Mouse (Mus musculus) ES-E14 (cell line): Measurements from ENCODE around the gene Bcl11b. TPM values are rescaled to one million over a fixed set of nuclear protein-coding genes. Genes with fewer than 3 reads are reported as not detected.

Experiments
- DNase-seq: peaks from one replicate; pipeline ENCODE4 v3.0.0-alpha.2; 2013; ENCODE audit warnings: low read depth, low spot score
- H3K27ac ChIP-seq: 2 replicates; pipeline ENCODE4 v1.5.1; 2012; ENCODE audit warnings: low read depth, mild to moderate bottlenecking, low read length, moderate library complexity, mixed read lengths; ENCODE audit not compliant: poor library complexity, insufficient read depth, severe bottlenecking
- H3K36me3 ChIP-seq: 2 replicates; pipeline ENCODE4 v1.6.1; 2012; ENCODE audit warnings: mild to moderate bottlenecking, low read length, moderate library complexity, mixed read lengths; ENCODE audit not compliant: control insufficient read depth, poor library complexity, insufficient read depth, severe bottlenecking
- H3K4me1 ChIP-seq, 2 experiments: fragments of 150-350 bp in 1 of 2; sonication (generic) in 1 of 2; 2 replicates each; pipeline ENCODE4 v1.6.1; 2012; ENCODE audit warnings: low read length in 2 of 2, mild to moderate bottlenecking in 1 of 2, mixed read lengths in 1 of 2; ENCODE audit not compliant: control insufficient read depth in 2 of 2, insufficient read depth in 2 of 2, poor library complexity in 1 of 2
- H3K4me3 ChIP-seq, 2 experiments: fragments of 150-350 bp in 1 of 2; sonication (generic) in 1 of 2; 2 replicates each; pipeline ENCODE4 v1.5.1; 2012; ENCODE audit warnings: low read length in 2 of 2, low read depth in 1 of 2, mild to moderate bottlenecking in 1 of 2, mixed read lengths in 1 of 2; ENCODE audit not compliant: insufficient read depth in 1 of 2, poor library complexity in 1 of 2, severe bottlenecking in 1 of 2
- H3K9ac ChIP-seq: 2 replicates; pipeline ENCODE4 v1.6.1; 2012; ENCODE audit warnings: low read depth, mild to moderate bottlenecking, low read length, mixed read lengths; ENCODE audit not compliant: poor library complexity, insufficient read depth, severe bottlenecking
- H3K9me3 ChIP-seq: fragments of 150-350 bp; sonication (generic); 2 replicates; pipeline ENCODE4 v1.6.1; 2012; ENCODE audit warnings: low read depth, mild to moderate bottlenecking, low read length; ENCODE audit not compliant: control insufficient read depth, insufficient read depth
- CHD2 ChIP-seq: IDR thresholded peaks from 2 replicates; pipeline ENCODE4 v1.6.1; 2014; ENCODE audit warnings: mild to moderate bottlenecking, low read depth, low read length, inconsistent platforms
- HCFC1 ChIP-seq: IDR thresholded peaks from 2 replicates; pipeline ENCODE4 v1.6.1; 2012; ENCODE audit warnings: low read length, inconsistent platforms, borderline replicate concordance; ENCODE audit not compliant: insufficient read depth
- MAFK ChIP-seq: IDR thresholded peaks from 2 replicates; pipeline ENCODE4 v1.6.1; 2014; ENCODE audit warnings: mild to moderate bottlenecking, low read depth, low read length, inconsistent platforms; ENCODE audit not compliant: insufficient read depth
- ZC3H11A ChIP-seq: IDR thresholded peaks from 2 replicates; pipeline ENCODE4 v1.6.1; 2012; ENCODE audit warnings: low read depth, mild to moderate bottlenecking, inconsistent platforms, low read length, borderline replicate concordance
- ZNF384 ChIP-seq: IDR thresholded peaks from 2 replicates; pipeline ENCODE4 v1.6.1; 2012; ENCODE audit warnings: low read depth, low read length, inconsistent platforms
- in situ Hi-C, 2 experiments: fragments of 600-800 bp; cut with MboI; formaldehyde crosslinking; loops; one replicate each; pipeline ENCODE4 v1.15.1; 2025; ENCODE audit warnings: low sequenced_read_pairs in 2 of 2, inconsistent platforms in 1 of 2; ENCODE audit not compliant: unreplicated experiment in 2 of 2
- total RNA-seq: library from RNA; depleted of rRNA; stranded (reverse); fragments of 300-350 nt; gene quantifications from 2 replicates; pipeline ENCODE4 v1.2.3, GENCODE M21; 2012

The Bcl11b gene
- total RNA-seq, 1 experiment, result 0.85 TPM

DNA sequence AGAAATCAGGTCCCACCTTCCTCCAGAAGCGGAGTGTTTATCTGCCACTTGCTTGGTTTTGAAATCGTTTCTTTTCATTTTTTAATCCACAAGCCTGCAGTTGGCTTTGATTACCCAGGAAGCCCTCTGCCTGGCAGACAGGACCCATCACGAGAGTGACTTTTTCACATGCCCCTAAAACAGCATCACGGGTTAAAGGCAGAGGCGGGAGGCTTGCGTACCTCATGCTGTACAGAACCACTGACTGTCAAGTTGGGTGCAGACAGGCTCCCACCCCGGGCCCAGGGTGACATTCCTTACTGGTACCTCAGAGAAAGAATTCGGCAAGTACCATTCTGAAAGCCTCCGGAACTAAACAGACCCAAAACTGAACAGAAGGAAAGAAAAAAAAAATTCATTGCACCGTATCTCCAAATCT lies 27.9 kb downstream of the Bcl11b start:
- no peaks in the 10 kb centered on the region for H3K36me3 ChIP-seq
- no peak overlapping the region for H3K27ac ChIP-seq
- TF ChIP-seq ZNF384 (no peak), ZC3H11A (no peak), HCFC1 (no peak)
- H3K4me3 ChIP-seq, result no peak overlapping the region
- H3K9ac ChIP-seq, result no peak overlapping the region
- H3K4me1 ChIP-seq, result peaks cover 2 to 9% of the 10 kb centered on the region in 2 experiments; a peak in 2 of 4 replicates
- DNase-seq, result no peak
- in situ Hi-C loops, result no loop called here
- no peaks in the 10 kb centered on the region for H3K9me3 ChIP-seq

DNA sequence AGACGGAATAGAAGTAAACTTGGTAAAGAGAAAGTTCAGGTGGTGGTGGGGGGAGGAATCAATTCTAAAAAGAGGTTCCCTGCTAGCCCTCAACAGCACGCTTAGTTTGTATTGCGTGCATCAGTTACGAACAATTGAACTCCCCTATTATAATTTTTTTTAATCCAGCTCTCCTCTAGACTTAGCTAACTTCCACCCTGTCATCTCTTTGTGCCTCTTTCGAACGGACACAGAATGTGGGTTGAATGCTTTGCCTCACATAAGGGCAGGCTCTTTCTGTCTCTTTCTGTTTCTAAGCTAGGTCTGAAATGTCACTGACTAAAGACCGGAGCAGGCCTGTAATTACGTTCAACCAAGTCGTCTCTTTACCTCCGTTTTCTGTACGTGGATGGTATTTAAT lies 28.9 kb downstream of the Bcl11b start:
- no peak overlapping the region for H3K9ac ChIP-seq

DNA sequence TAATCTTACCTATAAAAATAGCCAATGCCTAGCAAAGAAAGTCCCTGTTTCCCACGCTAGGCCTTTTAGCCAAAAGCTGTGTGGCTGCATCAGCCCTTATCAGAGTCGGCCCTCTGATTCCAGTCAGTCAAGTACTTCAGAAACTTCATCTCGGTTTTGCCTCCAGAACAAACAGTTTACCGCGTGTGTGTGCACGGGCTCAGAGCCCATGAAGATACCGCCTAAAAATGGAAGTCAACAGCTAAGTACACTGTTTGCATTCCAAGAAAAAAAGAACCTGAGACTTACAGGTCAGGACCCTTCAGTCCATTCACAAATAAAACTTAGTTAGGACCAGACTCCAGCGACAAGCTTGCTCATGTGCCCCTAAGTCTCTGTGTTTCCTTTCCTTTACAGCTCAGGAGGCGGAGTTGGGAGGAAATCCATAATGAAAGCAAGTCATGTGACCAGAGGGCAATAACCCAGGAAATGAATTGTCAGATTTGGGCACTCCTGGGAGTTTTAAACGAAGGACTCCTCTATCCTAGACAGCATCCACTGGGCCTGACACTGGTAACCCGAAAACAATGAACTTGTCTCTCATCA lies 29.8 kb downstream of the Bcl11b start:
- TF ChIP-seq ZNF384 (no peak), ZC3H11A (no peak), HCFC1 (no peak), MAFK (no peak), CHD2 (no peak)
- DNase-seq, result no peak

More for the DNA sequence above, 28.9 kb downstream of the Bcl11b start:
- in situ Hi-C loops, result no loop called here
- no peak for DNase-seq
- TF ChIP-seq HCFC1 (no peak), ZC3H11A (no peak), MAFK (no peak), ZNF384 (no peak), CHD2 (no peak)
- no peak overlapping the region for H3K4me3 ChIP-seq
- no peaks in the 10 kb centered on the region for H3K36me3 ChIP-seq
- H3K4me1 ChIP-seq, result peaks cover 2 to 9% of the 10 kb centered on the region in 2 experiments; a peak in 2 of 4 replicates
- H3K27ac ChIP-seq, result no peak overlapping the region
- no peaks in the 10 kb centered on the region for H3K9me3 ChIP-seq

DNA sequence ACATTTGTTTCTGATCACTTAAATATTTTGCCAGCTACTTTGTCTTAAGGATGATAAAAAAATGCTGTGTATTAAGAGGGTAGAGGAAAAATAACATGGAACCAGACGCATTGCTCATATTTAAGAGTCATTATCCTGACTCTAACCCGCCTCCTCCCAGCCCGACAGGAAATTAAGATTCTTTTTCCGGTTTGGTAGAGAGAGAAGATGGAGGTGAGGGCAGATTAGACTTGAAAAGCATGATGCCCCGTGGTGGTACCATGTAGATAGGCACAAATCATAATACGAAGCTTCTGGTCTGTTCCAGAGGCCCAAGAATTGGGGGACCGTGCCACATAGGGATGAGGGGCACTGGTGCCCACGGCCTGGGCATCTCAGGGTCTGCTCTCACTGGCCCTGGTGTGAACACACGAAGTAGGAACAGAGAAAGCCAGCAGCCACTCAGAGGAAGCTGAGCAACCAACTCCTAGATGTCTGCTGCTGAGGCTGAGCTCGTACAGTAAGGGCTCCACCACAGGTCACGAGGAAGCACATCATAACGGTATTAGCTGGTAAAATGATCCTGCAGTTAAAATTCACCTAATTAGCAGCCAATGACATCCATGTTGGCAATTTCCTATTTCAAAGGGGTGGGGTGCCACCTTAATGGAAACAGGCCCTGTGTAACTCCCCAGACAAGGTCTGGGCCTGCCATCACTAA lies 32.2 kb downstream of the Bcl11b start:
- Histone ChIP-seq H3K36me3 (no peaks in the 10 kb centered on the region), H3K4me3 (no peak overlapping the region), H3K27ac (no peak overlapping the region), H3K9ac (no peak overlapping the region), H3K4me1 (peaks cover 0 to 2% of the 10 kb centered on the region in 2 experiments; a peak in 2 of 4 replicates), H3K9me3 (no peaks in the 10 kb centered on the region)
- in situ Hi-C loops, result no loop called here
- no peak for DNase-seq
- TF ChIP-seq ZNF384 (no peak), ZC3H11A (no peak), MAFK (no peak), CHD2 (no peak)

More for the DNA sequence above, 29.8 kb downstream of the Bcl11b start:
- H3K4me3 ChIP-seq, result no peak overlapping the region
- in situ Hi-C loops, result no loop called here
- H3K9me3 ChIP-seq, result no peaks in the 10 kb centered on the region
- peaks cover 0 to 11% of the 10 kb centered on the region in 2 experiments; a peak in 2 of 4 replicates for H3K4me1 ChIP-seq
- no peak overlapping the region for H3K27ac ChIP-seq
- no peak overlapping the region for H3K9ac ChIP-seq
- no peaks in the 10 kb centered on the region for H3K36me3 ChIP-seq

DNA sequence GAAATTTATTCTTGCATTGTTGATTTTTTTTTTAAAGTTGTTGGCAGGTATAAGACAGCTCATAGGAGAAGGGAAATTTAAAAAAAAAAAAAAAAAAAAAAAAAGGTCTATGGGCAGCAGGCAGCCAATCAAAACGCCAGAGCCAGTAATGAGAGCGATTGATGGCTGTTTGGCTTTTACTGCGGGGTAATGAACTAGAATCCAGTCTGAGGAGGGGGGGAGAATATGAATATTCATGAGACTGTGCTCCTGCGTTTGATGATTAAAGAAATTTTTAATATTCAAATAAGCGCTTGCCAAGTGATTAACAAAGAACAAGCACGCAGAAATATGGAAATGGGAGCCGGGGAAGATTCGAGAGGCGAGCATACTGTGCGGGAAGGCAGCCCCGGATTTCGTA lies 32.8 kb downstream of the Bcl11b start:
- no peak for DNase-seq
- H3K27ac ChIP-seq, result no peak overlapping the region

More for the DNA sequence above, 32.8 kb downstream of the Bcl11b start:
- TF ChIP-seq HCFC1 (no peak), MAFK (no peak), ZNF384 (no peak), CHD2 (no peak), ZC3H11A (no peak)
- H3K36me3 ChIP-seq, result no peaks in the 10 kb centered on the region
- H3K4me1 ChIP-seq, result peaks cover 0 to 3% of the 10 kb centered on the region in 2 experiments; a peak in 1 of 4 replicates
- H3K9ac ChIP-seq, result no peak overlapping the region
- H3K4me3 ChIP-seq, result no peak overlapping the region
- H3K9me3 ChIP-seq, result no peaks in the 10 kb centered on the region
- in situ Hi-C loops, result no loop called here
